Mouse (Mus musculus) cerebellum, adult 2 months (tissue): ENCODE data around the gene Msi2. TPM values are rescaled to one million over a fixed set of nuclear protein-coding genes. Genes with fewer than 3 reads are reported as not detected.

Experiments
- DNase-seq, 2 experiments: peaks; one replicate each; pipeline ENCODE4 v3.0.0; 2021
- H3K27ac ChIP-seq: fragments of 200-500 bp; 2 replicates; pipeline ENCODE4 v1.5.1; 2012; ENCODE audit warnings: low read length, control low read depth, inconsistent platforms; ENCODE audit not compliant: insufficient read depth
- H3K27me3 ChIP-seq: fragments of 200-500 bp; 2 replicates; pipeline ENCODE4 v1.6.1; 2012; ENCODE audit warnings: inconsistent platforms, mild to moderate bottlenecking, low read length, moderate library complexity; ENCODE audit not compliant: control insufficient read depth, insufficient read depth
- H3K4me1 ChIP-seq: fragments of 200-500 bp; 2 replicates; pipeline ENCODE4 v1.6.1; 2011; ENCODE audit warnings: low read length; ENCODE audit not compliant: control insufficient read depth, insufficient read depth
- H3K4me3 ChIP-seq: fragments of 200-500 bp; replicated peaks from 2 replicates; pipeline ENCODE3; 2011; ENCODE audit warnings: mild to moderate bottlenecking, low read depth, low read length, control low read depth; ENCODE audit not compliant: insufficient read depth
- CTCF ChIP-seq: fragments of 200-500 bp; IDR thresholded peaks from 2 replicates; pipeline ENCODE4 v1.5.1; 2011; ENCODE audit warnings: low read depth, mild to moderate bottlenecking, control low read depth, low read length, moderate library complexity, borderline replicate concordance; ENCODE audit not compliant: insufficient read depth
- POLR2A ChIP-seq: fragments of 200-500 bp; IDR thresholded peaks from 2 replicates; pipeline ENCODE4 v1.6.1; 2011; ENCODE audit warnings: low read length, control low read depth, borderline replicate concordance; ENCODE audit not compliant: insufficient read depth
- whole genome bisulfite sequencing: fragments of 180-500 bp; shearing (Covaris S2); methylation state at CpG from one replicate; pipeline ENCODE4 v1.1.7; 2018; 5-methylcytosine and 5-hydroxymethylcytosine counted together
- polyA plus RNA-seq: library from polyadenylated mRNA; depleted of rRNA; stranded (reverse); fragments of >200 nt; gene quantifications from 2 replicates; pipeline ENCODE4 v1.2.3, GENCODE M21; 2012

The Msi2 gene
- polyA plus RNA-seq, 1 experiment, result 87.3 TPM

DNA sequence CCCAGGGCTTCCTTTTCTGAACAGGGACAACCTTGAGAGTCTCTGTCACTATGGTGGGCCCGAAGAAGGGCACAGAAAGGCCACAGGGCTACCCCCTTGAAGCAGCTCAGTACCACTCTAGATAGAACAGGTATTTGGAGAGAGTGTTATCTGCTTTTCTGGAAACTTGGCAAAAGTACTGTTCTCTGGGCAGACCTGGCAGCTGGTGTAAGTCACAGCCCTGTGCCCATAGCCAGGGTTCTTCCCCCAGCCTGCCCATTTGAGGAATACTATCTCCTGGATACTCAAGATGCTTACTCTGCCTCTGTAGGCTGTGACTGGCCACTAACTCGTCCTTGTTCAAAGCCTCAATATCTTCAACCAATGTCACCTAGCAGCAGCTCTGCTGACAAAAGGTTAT lies 338.7 kb downstream of the Msi2 start:
- no peak overlapping the region for H3K4me3 ChIP-seq
- H3K4me1 ChIP-seq, result peaks cover 9% of the 10 kb centered on the region
- 71% methylated on average over 2 of the region's 2 CpGs for WGBS
- H3K27me3 ChIP-seq, result no peaks in the 10 kb centered on the region
- H3K27ac ChIP-seq, result no peak overlapping the region
- TF ChIP-seq POLR2A (no peak), CTCF (no peak)
- DNase-seq, result no peak

DNA sequence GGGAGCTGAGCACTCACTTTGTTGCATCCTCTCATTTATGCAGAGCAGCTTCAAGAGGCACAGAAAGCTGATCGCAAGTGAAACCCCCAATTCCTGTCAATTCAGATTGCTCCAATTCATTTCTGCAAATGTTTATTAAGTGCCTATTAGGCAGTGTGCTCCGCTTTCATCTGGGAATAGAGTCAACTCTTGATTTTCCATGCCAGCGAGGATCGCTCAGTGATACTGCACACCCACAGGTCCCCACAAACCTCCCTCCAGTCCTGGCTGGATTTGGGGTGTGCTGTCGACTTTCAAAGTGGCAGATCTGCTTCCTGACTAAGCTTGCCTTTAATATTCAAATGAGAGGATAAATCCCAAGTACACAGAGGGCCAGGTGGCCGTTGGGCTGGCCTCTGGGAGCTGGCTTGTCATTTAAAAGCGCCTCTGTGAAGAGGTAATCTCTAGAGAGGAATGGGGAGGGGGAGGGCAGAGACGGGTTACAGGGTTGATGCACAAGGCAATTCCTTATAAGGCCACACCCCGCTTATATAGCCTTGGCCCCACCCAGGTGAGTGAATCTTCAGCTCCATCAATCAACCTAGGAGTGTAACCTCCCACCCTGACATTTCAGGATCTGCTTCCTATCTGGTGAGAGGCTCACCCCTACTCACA lies 339.5 kb downstream of the Msi2 start:
- Histone ChIP-seq H3K27me3 (no peaks in the 10 kb centered on the region), H3K4me3 (no peak overlapping the region), H3K27ac (no peak overlapping the region), H3K4me1 (peaks cover 6% of the 10 kb centered on the region)
- DNase-seq, result no peak
- TF ChIP-seq CTCF, result no peak
- no peak for TF ChIP-seq POLR2A
- WGBS, result 62% methylated on average over 9 of the region's 9 CpGs

DNA sequence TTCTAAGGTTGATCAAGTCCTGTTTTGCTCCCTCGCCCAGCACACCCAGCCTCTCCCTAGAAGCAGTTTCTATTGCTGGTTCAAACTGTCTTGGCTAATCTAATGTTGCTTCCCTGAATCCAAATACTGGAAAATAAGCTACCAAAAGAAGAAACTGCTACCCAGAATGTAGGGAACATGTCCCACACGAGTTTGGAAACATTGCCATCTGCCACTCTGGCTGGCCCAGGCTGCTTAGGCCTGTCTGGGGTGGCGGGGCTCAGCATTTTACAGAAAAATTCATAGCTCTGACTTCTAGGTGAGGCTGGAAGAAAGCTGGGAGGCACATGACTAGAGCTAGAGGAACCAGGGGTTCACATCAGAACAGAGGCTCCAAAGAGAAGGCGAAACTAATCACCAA lies 345.7 kb downstream of the Msi2 start:
- no peak for DNase-seq
- 0 out of 2 replicates have a peak overlapping the region, but pooled peaks have one; percentile 26 for H3K27ac ChIP-seq
- peaks cover 6% of the 10 kb centered on the region for H3K4me1 ChIP-seq
- WGBS, result 58% methylated on average over 4 of the region's 4 CpGs
- H3K27me3 ChIP-seq, result no peaks in the 10 kb centered on the region
- TF ChIP-seq POLR2A (no peak), CTCF (no peak)
- H3K4me3 ChIP-seq, result no peak overlapping the region

DNA sequence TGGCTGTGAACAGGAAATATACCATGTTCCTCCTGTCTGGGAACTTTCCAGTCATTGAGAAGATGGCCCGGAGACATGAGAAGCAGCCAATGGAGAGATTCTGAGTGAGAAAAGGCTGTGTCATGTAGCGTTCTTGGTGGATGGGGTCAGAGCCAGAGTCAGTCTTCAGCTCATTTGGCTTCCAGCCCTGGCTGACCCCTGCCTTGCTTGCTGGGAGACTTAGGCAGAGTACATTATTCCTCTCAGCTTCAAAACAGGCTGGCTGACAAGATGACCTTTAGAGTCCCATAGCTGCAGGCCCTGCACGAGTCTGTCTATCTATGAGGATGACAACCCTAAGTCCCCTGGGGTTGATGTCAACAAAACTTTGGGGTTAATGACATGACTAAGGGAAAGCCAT lies 348.4 kb downstream of the Msi2 start:
- H3K27ac ChIP-seq, result no peak overlapping the region
- 47% methylated on average over 3 of the region's 3 CpGs for WGBS
- no peak for DNase-seq
- H3K4me3 ChIP-seq, result no peak overlapping the region
- TF ChIP-seq POLR2A (no peak), CTCF (no peak)
- H3K27me3 ChIP-seq, result no peaks in the 10 kb centered on the region
- peaks cover 6% of the 10 kb centered on the region for H3K4me1 ChIP-seq

DNA sequence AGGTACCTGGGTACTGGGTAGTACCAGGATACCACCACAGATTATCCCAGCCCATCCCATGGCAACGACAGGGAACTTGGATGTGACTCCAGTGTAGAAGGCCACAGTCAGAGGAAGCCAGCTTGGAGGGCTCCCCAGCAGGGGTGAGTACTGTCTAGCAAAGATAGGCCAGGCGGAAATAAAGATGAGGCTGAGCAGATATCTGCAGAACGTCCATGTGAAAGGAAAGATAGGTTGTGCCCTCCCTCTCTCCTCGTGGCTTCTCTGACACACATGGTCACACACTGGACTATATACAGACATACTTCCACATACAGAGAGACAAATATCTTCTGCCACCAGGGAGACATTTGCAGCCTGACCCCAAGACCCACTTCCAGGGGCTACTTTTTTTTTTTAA lies 350.8 kb downstream of the Msi2 start:
- WGBS, result 41% methylated on average over 4 of the region's 4 CpGs
- peaks cover 2% of the 10 kb centered on the region for H3K4me1 ChIP-seq
- DNase-seq, result no peak
- H3K27me3 ChIP-seq, result no peaks in the 10 kb centered on the region
- H3K27ac ChIP-seq, result no peak overlapping the region
- TF ChIP-seq POLR2A (no peak), CTCF (no peak)
- H3K4me3 ChIP-seq, result no peak overlapping the region

DNA sequence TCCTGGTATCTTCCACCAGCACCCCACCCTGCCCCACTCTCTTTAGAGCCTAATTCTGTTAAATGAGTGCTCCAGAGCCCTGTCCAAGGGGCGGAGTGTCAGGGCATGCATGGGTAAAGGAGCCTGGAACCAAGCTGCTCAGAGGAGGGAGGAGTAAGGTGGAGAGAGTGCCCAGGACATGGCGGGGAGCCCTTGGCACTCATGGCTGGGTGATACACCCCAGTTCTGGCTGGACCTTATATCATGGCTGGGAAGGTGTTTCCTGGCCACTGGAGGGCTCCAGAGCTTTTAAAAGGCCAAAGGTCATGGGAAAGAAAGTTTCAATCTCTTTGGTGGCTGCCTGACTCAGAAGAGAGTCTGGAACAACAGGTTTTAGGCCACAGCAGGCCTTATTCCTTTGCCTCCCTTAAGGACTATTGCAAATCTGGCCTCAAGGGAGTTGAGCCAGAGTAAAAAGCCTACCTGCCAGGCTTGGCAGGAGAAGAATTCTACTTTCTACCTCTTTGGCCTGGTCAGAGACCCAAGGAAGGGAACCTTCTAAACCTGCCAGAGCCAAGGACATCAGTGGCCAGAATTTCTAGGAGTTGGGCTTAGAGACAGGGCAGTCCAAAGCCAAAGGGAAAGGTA lies 352.3 kb downstream of the Msi2 start:
- Histone ChIP-seq H3K27me3 (no peaks in the 10 kb centered on the region), H3K27ac (no peak overlapping the region)
- 59% methylated on average over 2 of the region's 2 CpGs for WGBS

DNA sequence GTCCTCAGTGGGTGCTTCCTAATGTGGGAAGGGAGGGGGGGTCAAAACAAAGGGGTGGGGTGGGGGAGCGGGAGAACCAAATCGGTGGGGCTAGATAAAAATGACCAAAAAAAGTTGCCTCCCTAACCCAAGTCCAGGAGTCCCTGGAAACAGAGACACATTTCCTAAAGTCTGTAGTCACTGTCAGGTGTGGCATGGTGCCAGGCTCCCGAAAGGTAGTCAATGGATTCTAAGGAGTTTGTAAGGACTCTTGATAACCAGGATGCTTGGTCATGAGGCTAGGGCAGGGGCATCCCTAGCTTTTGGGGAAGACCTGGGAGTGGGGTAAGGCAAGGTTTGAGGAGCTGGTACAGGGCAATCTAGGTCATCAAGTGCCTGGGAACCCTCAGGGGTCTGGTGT lies 354.1 kb downstream of the Msi2 start:
- WGBS, result 87% methylated on average over 3 of the region's 3 CpGs
- Histone ChIP-seq H3K4me3 (no peak overlapping the region), H3K27me3 (no peaks in the 10 kb centered on the region), H3K4me1 (no peaks in the 10 kb centered on the region), H3K27ac (no peak overlapping the region)
- no peak for TF ChIP-seq CTCF
- no peak for TF ChIP-seq POLR2A
- no peak for DNase-seq

More for the DNA sequence above, 352.3 kb downstream of the Msi2 start:
- Histone ChIP-seq H3K4me1 (peaks cover 2% of the 10 kb centered on the region; the same call in 1 of the 2 replicates), H3K4me3 (no peak overlapping the region)
- TF ChIP-seq POLR2A (no peak), CTCF (no peak)
- DNase-seq, result no peak

DNA sequence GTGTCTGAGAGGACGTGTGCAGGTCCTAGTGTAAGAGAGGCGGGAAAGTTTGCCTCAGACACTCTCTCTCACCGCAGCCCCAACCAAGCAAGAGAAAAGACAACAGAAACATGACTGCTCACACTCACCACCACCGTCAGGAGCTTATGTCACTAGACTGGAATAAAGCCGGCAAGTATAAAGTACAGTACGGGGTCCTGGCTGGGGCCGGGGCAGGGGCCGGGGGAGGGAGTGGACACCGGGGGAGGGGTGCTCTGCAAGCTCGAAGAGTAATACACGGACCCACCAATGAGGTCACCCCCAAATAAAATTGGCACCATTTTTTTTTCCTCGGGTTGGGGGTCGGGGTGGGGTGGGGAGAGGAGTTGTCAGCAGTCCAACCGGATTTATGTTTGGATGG lies 354.8 kb downstream of the Msi2 start:
- Histone ChIP-seq H3K27me3 (no peaks in the 10 kb centered on the region), H3K4me1 (no peaks in the 10 kb centered on the region), H3K4me3 (no peak overlapping the region), H3K27ac (no peak overlapping the region)
- 69% methylated on average over 14 of the region's 14 CpGs for WGBS
- DNase-seq, result no peak
- TF ChIP-seq CTCF (no peak), POLR2A (no peak)
